Mouse (Mus musculus): Measurements from ENCODE around the gene Slc25a47. TPM values are rescaled to one million over a fixed set of nuclear protein-coding genes. Genes with fewer than 3 reads are reported as not detected.
"Not testable (repeated sequence)": the region's sequence is repeated elsewhere in the genome, so short reads cannot be mapped to it uniquely, and the experiment has no call there.

The Slc25a47 gene
- polyA plus RNA-seq, 1 experiment from 2014 or later = 16.6 TPM

- not testable (repeated sequence) for H3K4me3 ChIP-seq; H3K4me1 ChIP-seq; H3K9me3 ChIP-seq; H3K4me2 ChIP-seq; H3K27ac ChIP-seq; H3K27me3 ChIP-seq; ATAC-seq (ENCODE audit: insufficient number of reproducible peaks, insufficient read depth, low FRiP score, low TSS enrichment, low read depth); H3K9ac ChIP-seq
- 91% methylated on average over 3 of the region's 3 CpGs for WGBS
- peaks cover 36% of the 10 kb centered on the region for H3K36me3 ChIP-seq
Measured at GRCm38 (mm10) chr12:108848033-108848432, 12.2 kb downstream of the Slc25a47 start.

- no peak for ATAC-seq (ENCODE audit: insufficient number of reproducible peaks, insufficient read depth, low FRiP score, low TSS enrichment, low read depth)
- Histone ChIP-seq H3K4me2 (no peak overlapping the region), H3K9ac (no peak overlapping the region), H3K27ac (no peak overlapping the region), H3K36me3 (peaks cover 28% of the 10 kb centered on the region), H3K4me3 (no peak overlapping the region), H3K4me1 (no peaks in the 10 kb centered on the region), H3K27me3 (no peaks in the 10 kb centered on the region), H3K9me3 (no peaks in the 10 kb centered on the region)
- WGBS = 82% methylated on average over 4 of the region's 4 CpGs
Measured at GRCm38 (mm10) chr12:108849488-108850022, 13.7 kb downstream of the Slc25a47 start.

- Histone ChIP-seq H3K4me3 (no peak overlapping the region), H3K27me3 (no peaks in the 10 kb centered on the region), H3K27ac (no peak overlapping the region), H3K4me2 (no peak overlapping the region), H3K9ac (no peak overlapping the region), H3K36me3 (peaks cover 24% of the 10 kb centered on the region), H3K4me1 (no peaks in the 10 kb centered on the region), H3K9me3 (no peaks in the 10 kb centered on the region)
- 46% methylated on average over 8 of the region's 8 CpGs for WGBS
- no peak for ATAC-seq (ENCODE audit: insufficient number of reproducible peaks, insufficient read depth, low FRiP score, low TSS enrichment, low read depth)
Measured at GRCm38 (mm10) chr12:108850129-108850528, 14.3 kb downstream of the Slc25a47 start.

- no peaks in the 10 kb centered on the region for H3K27me3 ChIP-seq
- no peaks in the 10 kb centered on the region for H3K4me1 ChIP-seq
- 87% methylated on average over 8 of the region's 8 CpGs for WGBS
- no peak overlapping the region for H3K4me2 ChIP-seq
- H3K27ac ChIP-seq = no peak overlapping the region
- ATAC-seq (ENCODE audit: insufficient number of reproducible peaks, insufficient read depth, low FRiP score, low TSS enrichment, low read depth) = no peak
- no peaks in the 10 kb centered on the region for H3K9me3 ChIP-seq
- no peak overlapping the region for H3K4me3 ChIP-seq
- no peak overlapping the region for H3K9ac ChIP-seq
- peaks cover 24% of the 10 kb centered on the region for H3K36me3 ChIP-seq
Measured at GRCm38 (mm10) chr12:108850886-108851285, 15.0 kb downstream of the Slc25a47 start.

- ATAC-seq (ENCODE audit: insufficient number of reproducible peaks, insufficient read depth, low FRiP score, low TSS enrichment, low read depth) = no peak
- Histone ChIP-seq H3K27me3 (no peaks in the 10 kb centered on the region), H3K36me3 (peaks cover 21% of the 10 kb centered on the region), H3K4me3 (no peak overlapping the region), H3K9ac (no peak overlapping the region), H3K4me1 (no peaks in the 10 kb centered on the region; the same call in 1 of the 2 replicates), H3K4me2 (no peak overlapping the region), H3K9me3 (no peaks in the 10 kb centered on the region), H3K27ac (no peak overlapping the region)
- WGBS = 90% methylated on average over 8 of the region's 8 CpGs
Measured at GRCm38 (mm10) chr12:108852822-108853221, 17.0 kb downstream of the Slc25a47 start.

- H3K27ac ChIP-seq = no peak overlapping the region
- H3K9me3 ChIP-seq = no peaks in the 10 kb centered on the region
- no peaks in the 10 kb centered on the region for H3K27me3 ChIP-seq
- 86% methylated on average over 10 of the region's 10 CpGs for WGBS
- ATAC-seq (ENCODE audit: insufficient number of reproducible peaks, insufficient read depth, low FRiP score, low TSS enrichment, low read depth) = no peak
- no peak overlapping the region for H3K9ac ChIP-seq
- peaks cover 34% of the 10 kb centered on the region for H3K36me3 ChIP-seq
- no peak overlapping the region for H3K4me3 ChIP-seq
- no peak overlapping the region for H3K4me2 ChIP-seq
- no peaks in the 10 kb centered on the region; the same call in 1 of the 2 replicates for H3K4me1 ChIP-seq
Measured at GRCm38 (mm10) chr12:108855081-108855480, 19.2 kb downstream of the Slc25a47 start.

- no peak for ATAC-seq (ENCODE audit: insufficient number of reproducible peaks, insufficient read depth, low FRiP score, low TSS enrichment, low read depth)
- Histone ChIP-seq H3K4me1 (no peaks in the 10 kb centered on the region; the same call in 1 of the 2 replicates), H3K27me3 (no peaks in the 10 kb centered on the region), H3K4me2 (no peak overlapping the region), H3K36me3 (peaks cover 45% of the 10 kb centered on the region), H3K9ac (no peak overlapping the region), H3K9me3 (no peaks in the 10 kb centered on the region), H3K4me3 (no peak overlapping the region), H3K27ac (no peak overlapping the region)
- 73% methylated on average over 8 of the region's 8 CpGs for WGBS
Measured at GRCm38 (mm10) chr12:108856186-108856585, 20.3 kb downstream of the Slc25a47 start.

- Histone ChIP-seq H3K4me3 (no peak overlapping the region), H3K9me3 (no peaks in the 10 kb centered on the region), H3K9ac (no peak overlapping the region), H3K27ac (no peak overlapping the region), H3K36me3 (peaks cover 52% of the 10 kb centered on the region), H3K4me1 (no peaks in the 10 kb centered on the region; the same call in 1 of the 2 replicates), H3K27me3 (no peaks in the 10 kb centered on the region), H3K4me2 (no peak overlapping the region)
- no peak for ATAC-seq (ENCODE audit: insufficient number of reproducible peaks, insufficient read depth, low FRiP score, low TSS enrichment, low read depth)
- 87% methylated on average over 7 of the region's 7 CpGs for WGBS
Measured at GRCm38 (mm10) chr12:108857109-108857508, 21.3 kb downstream of the Slc25a47 start.

- H3K36me3 ChIP-seq = peaks cover 58% of the 10 kb centered on the region
- no peak overlapping the region for H3K4me2 ChIP-seq
- no peaks in the 10 kb centered on the region; the same call in 1 of the 2 replicates for H3K4me1 ChIP-seq
- H3K27ac ChIP-seq = no peak overlapping the region
- no peaks in the 10 kb centered on the region for H3K9me3 ChIP-seq
- H3K4me3 ChIP-seq = no peak overlapping the region
- no peak for ATAC-seq (ENCODE audit: insufficient number of reproducible peaks, insufficient read depth, low FRiP score, low TSS enrichment, low read depth)
- H3K27me3 ChIP-seq = no peaks in the 10 kb centered on the region
- 66% methylated on average over 7 of the region's 7 CpGs for WGBS
- no peak overlapping the region for H3K9ac ChIP-seq
Measured at GRCm38 (mm10) chr12:108857589-108858184, 21.8 kb downstream of the Slc25a47 start.

GRCm38 (mm10) chr12:108858486-108858885 is 22.6 kb downstream of the Slc25a47 start:
- ATAC-seq (ENCODE audit: insufficient number of reproducible peaks, insufficient read depth, low FRiP score, low TSS enrichment, low read depth) = no peak

GRCm38 (mm10) chr12:108865007-108865494 is 29.2 kb downstream of the Slc25a47 start:
- Histone ChIP-seq H3K27me3 (no peaks in the 10 kb centered on the region), H3K9me3 (no peaks in the 10 kb centered on the region), H3K27ac (no peak overlapping the region), H3K9ac (no peak overlapping the region), H3K4me2 (no peak overlapping the region), H3K4me1 (no peaks in the 10 kb centered on the region), H3K4me3 (no peak overlapping the region), H3K36me3 (peaks cover 98% of the 10 kb centered on the region)
- ATAC-seq (ENCODE audit: insufficient number of reproducible peaks, insufficient read depth, low FRiP score, low TSS enrichment, low read depth) = no peak
- WGBS = 90% methylated on average over 6 of the region's 6 CpGs

More at GRCm38 (mm10) chr12:108858486-108858885, 22.6 kb downstream of the Slc25a47 start:
- Histone ChIP-seq H3K4me3 (no peak overlapping the region), H3K36me3 (peaks cover 66% of the 10 kb centered on the region), H3K4me1 (no peaks in the 10 kb centered on the region; the same call in 1 of the 2 replicates), H3K9ac (no peak overlapping the region), H3K4me2 (no peak overlapping the region), H3K27ac (no peak overlapping the region), H3K9me3 (no peaks in the 10 kb centered on the region), H3K27me3 (no peaks in the 10 kb centered on the region)
- WGBS = 85% methylated on average over 5 of the region's 5 CpGs

GRCm38 (mm10) chr12:108869575-108869974 is 33.7 kb downstream of the Slc25a47 start:
- Histone ChIP-seq H3K4me2 (no peak overlapping the region), H3K9me3 (no peaks in the 10 kb centered on the region), H3K9ac (no peak overlapping the region), H3K27ac (no peak overlapping the region), H3K36me3 (peaks cover 94% of the 10 kb centered on the region), H3K4me3 (no peak overlapping the region), H3K4me1 (no peaks in the 10 kb centered on the region), H3K27me3 (no peaks in the 10 kb centered on the region)
- 83% methylated on average over 2 of the region's 2 CpGs for WGBS
- ATAC-seq (ENCODE audit: insufficient number of reproducible peaks, insufficient read depth, low FRiP score, low TSS enrichment, low read depth) = no peak
